Mouse (Mus musculus): ENCODE data around the gene Nop10.
A peak's percentile ranks its signal among the peaks of the same experiment; 100 is the strongest.

The Nop10 gene

GRCm38 (mm10) chr2:112261748-112262653 lies at the start of gene Nop10:
Nop10 (plus strand) TSS chr2:112261926.
- peak; percentile 84 for DNase-seq (ENCODE audit: extremely low spot score, low spot score)

DNA sequence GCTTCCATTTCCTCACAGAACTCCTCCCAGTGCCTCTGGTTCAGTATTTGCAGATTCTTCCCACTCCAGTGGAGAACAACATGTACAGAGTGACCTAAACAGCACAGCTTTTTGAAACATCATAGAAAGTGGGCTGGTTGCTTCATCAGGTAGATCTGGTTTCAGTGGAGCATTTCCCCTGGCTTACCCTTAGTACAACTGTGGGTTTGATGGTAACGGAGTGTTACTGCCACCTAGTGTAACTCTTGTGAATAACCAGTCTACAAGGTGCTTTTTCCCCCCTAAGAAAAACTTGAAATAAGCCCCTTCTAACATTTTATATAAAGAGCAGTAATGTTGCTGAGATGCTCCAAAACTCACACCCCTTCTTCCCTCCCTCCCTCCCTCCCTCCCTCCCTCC lies 45.7 kb upstream of the Nop10 start:
- DNase-seq (ENCODE audit: extremely low spot score, low spot score), result no peak

DNA sequence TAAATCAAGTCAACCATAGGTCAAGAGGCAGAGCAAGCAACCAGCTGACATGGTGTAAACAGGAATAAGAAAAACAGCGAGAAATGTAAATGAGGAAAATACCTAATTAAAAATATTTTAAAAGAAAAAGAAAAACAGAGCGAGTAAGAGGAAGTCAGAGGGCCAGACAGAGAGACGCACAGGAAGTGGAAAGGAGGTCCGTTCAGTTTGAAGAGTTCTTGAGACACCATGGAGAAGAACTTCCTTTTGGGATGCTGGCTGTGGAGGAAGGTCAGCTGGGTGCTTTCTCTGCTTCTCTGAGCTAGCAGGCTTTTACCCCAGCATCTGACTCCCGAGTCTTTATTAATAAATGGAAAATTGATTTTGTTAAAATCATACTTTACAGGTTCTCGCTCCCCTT lies 44.1 kb upstream of the Nop10 start:
- no peak for DNase-seq (ENCODE audit: extremely low spot score, low spot score)

- DNase-seq (ENCODE audit: extremely low spot score, low spot score), result no peak
Measured at GRCm38 (mm10) chr2:112220880-112221279, 40.8 kb upstream of the Nop10 start.

DNA sequence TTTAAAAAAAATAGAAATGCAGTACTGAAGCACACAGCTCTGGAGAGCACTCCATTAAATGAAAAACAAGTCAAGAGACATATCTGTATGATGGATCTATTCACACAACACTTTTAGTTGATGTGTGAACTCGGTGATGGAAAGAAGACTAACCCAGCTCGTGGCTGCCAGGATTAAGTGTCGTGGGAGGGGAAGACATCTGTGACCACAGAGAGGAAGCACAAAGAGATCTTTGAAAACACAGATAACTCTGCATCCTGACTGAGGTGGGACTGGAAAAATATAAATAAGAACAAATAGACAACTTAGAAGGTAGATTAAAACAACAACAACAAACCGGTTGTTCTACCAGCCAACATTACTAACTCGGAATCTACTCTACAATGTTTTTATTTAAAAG lies 39.1 kb upstream of the Nop10 start:
- no peak for DNase-seq (ENCODE audit: extremely low spot score, low spot score)

DNA sequence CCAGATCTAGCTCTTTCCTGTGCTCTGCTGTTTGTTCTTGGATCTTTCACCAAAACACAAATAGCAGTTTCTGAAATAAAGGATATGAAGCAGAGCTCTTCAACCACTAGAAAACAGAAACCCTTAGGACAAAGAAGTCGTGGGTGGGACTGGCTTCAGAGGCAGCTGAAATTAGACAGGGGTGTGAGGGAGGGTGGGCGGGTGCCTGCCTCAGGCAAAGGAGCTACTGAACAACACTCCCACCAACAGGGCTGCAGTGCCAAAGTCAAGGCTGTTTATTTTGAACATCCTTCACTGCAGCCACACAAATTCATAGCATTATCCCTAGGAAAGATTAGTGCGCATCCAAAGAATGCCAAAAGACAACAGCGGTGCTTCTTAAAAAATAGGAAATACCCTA lies 37.4 kb upstream of the Nop10 start:
- DNase-seq (ENCODE audit: extremely low spot score, low spot score), result no peak

- DNase-seq (ENCODE audit: extremely low spot score, low spot score), result no peak
Measured at GRCm38 (mm10) chr2:112232623-112233022, 29.1 kb upstream of the Nop10 start.

- DNase-seq (ENCODE audit: extremely low spot score, low spot score), result no peak
Measured at GRCm38 (mm10) chr2:112236620-112237019, 25.1 kb upstream of the Nop10 start.

DNA sequence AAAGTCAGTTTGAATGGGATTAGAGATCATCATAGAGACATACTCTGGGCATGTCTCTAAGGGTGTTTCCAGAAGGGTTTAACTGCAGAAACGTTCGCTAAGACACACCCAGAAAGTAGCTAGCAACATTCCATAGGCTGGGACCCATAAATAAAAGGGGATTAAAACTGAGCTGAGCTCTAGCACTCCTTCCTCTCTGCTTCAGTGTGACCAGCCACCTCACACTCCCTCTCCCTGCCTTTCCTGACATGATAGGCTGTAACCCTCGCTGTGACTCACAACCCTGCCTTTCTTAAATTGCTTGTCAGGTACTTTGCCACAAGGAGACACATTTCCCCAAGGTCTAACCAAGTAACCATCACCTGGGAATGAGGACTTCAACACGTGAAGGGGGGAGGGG lies 23.7 kb upstream of the Nop10 start:
- DNase-seq (ENCODE audit: extremely low spot score, low spot score), result no peak

DNA sequence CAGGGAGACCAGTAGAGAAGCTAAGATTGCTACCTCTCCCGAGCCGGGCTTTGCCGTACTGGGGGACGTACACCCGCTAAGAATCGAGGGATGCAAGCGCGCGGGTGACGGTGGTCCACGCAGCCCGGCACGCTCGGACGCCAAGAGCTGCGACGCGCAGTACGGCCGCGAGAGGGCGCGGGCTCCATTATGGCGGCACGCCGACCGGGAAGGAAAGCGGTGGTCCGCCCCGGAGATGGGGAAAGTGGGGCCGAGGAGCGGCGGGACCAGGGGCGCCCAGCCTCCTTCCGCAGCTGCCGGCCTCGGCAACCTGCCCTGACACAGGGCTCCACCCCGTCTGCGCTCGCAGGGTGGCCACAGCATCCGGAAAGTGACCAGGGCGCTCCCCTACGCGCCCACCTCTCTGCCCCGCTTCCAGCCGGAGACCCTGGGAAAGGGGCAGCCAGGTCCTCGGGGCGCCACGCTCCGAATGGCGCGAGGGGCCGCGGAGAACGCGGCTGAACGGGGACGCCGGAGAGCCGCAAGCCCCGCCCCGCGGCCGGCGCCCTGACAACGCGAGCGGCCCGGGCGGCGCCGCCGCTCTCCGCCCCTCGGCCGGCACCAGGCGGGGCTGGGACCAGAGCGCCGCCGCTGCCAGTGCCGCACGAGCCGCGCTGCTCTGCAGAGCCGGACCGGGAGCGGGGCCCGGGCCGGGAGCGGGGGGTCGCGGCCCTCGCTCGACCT lies 22.4 kb upstream of the Nop10 start, which contains the start of gene Lpcat4:
Lpcat4 (plus strand) TSS at position 257 of the 723 bp plus-strand sequence.
- DNase-seq (ENCODE audit: extremely low spot score, low spot score), result peak; percentile 93

DNA sequence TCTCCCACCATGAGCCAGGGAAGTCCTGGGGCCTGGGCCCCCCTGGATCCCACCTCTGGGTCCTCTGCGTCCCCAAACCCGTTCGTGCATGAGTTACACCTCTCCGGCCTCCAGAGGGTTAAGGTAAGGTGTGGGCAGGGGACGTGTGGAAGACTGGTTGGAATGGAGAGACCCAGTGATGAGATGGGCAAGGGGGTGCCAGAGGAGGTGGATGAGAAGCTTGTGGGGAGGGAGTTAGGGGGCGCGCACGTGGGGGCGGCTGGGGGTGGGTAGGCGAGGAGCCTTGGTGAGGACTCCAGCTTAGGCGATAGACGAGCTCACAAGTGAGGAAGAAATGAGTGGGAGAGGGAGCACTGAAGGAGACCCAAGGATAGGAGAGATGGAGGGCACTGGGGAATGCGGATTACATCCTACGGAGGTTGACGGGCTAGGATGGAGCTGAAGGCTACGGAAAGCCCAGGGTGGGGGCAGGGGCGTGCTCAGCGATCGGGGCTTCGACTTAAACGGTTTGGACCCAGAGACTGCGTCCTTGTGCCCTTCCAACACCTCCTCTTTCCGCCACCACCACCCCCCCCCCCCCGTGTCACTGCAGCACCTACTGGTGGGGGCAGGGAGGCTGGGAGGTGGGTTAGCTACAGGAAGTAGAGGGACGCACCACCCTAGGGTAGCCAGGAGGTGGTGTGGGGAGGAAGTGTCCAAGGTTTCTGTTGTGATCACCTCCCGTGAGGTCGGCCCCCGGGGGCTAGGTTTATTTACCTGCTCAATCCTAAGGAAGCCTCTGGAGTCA lies 21.6 kb upstream of the Nop10 start:
- DNase-seq (ENCODE audit: extremely low spot score, low spot score), result peak; percentile 57

GRCm38 (mm10) chr2:112241787-112242186 lies 19.9 kb upstream of the Nop10 start:
- DNase-seq (ENCODE audit: extremely low spot score, low spot score), result no peak

DNA sequence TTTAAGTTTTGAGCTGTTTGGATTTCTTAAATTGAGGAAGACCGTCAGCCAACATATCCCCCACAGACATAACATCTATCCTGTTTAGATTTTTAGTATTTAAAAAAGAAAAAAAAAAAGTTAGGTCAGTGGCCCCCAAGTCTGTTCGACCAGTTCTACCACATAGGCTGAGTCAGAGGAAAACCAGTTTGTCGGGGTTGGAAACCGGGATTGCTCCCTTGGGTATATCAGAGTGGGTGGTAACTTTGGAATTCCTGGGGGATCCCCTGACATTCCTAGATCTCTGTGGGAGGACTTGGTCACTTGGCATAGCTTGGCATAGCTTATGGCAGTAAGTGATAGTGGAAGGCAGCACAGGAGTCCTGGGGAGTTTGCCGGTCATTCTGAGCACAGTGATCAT lies 16.4 kb upstream of the Nop10 start:
- DNase-seq (ENCODE audit: extremely low spot score, low spot score), result no peak

GRCm38 (mm10) chr2:112246193-112246592 lies 15.5 kb upstream of the Nop10 start:
- DNase-seq (ENCODE audit: extremely low spot score, low spot score), result no peak

- no peak for DNase-seq (ENCODE audit: extremely low spot score, low spot score)
Measured at GRCm38 (mm10) chr2:112247323-112247722, 14.4 kb upstream of the Nop10 start.

DNA sequence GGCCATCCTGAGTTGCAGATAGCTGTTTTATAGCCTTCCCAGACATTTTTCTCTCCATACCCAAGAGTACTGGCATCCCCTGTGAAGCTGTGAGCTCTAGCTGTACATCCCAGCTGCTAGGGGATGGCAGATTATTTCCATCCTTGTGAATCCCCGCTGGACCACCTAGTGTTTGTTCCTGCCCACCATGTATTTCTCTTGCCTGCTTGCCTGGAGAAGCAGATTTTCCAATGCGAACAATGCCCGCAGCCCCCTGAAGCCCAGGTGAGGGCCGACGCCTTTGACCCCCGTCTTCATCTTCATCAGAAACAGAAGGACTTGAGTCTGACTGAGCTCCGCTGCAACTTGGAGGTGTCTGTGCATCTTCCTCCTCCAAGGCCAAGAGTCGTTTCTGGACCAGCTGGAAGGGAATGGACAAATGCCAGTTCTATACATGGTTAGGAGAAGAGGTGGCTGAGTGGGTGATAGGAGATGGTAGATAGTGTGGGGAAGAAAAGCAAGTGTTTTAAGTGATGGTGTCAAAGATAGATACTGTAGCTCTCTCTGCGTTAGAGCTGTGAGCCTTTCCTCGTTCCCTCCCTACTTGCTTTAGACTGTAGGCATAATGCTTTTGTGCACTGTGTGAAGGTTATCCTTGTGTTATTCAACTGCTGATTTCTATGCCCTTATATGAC lies 11.8 kb upstream of the Nop10 start:
- DNase-seq (ENCODE audit: extremely low spot score, low spot score), result no peak

GRCm38 (mm10) chr2:112254675-112255515 lies 6.8 kb upstream of the Nop10 start:
- DNase-seq (ENCODE audit: extremely low spot score, low spot score), result no peak

DNA sequence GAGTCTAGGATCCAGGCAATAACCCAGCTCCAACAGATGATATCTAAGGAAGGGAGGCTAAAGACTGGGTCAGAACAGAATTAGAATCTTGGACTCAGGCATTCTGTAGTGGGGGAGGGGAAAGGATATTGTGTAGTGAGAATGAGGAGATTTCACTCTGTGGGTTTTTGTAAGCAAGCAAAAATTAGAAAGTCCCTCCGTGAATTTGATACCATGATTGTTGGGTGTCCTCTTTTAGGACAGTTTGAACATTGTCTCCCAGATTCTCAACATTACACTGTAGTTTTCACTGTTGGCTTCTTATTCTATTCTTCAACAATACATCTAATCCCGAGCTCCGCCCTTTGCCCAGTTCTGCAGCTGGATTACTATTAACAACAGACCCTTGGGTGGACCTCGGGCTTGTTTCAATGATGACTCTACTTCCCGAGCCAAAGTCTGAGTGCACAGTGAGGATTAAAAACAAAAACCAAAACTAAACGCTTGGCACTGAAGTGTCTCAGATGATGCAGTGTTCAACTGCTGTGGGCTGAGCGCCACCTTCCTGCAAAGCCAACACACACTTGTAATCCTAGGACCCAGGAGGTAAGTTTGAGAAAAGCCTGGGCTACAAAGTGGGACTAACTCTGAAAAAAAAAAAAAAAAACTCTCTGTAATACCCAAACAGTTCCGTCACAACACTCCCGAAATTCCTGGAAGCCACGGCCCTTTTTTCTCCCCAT lies 2.3 kb upstream of the Nop10 start, which contains the start of gene Nutm1:
Nutm1 (minus strand) TSS at position 51 of the 722 bp plus-strand sequence.
- no peak for DNase-seq (ENCODE audit: extremely low spot score, low spot score)

- no peak for DNase-seq (ENCODE audit: extremely low spot score, low spot score)
Measured at GRCm38 (mm10) chr2:112262779-112263295, 1.1 kb downstream of the Nop10 start.

Data from neural tube, embryonic 10.5 days (tissue).